Mouse (Mus musculus) Patski (cell line): ENCODE results near the gene Rnf11. TPM values are rescaled to one million over a fixed set of nuclear protein-coding genes. Genes with fewer than 3 reads are reported as not detected.
A peak's percentile ranks its signal among the peaks of the same experiment; 100 is the strongest.

Experiments used
- ATAC-seq: fragments of 100-300 bp; one replicate; pipeline ENCODE4 v1.8.0; 2021
- CTCF ChIA-PET: fragments of 350-600 bp; sonication (Branson Sonifier 250); formaldehyde crosslinking; loops from one replicate; lab custom pipeline; 2022; ENCODE audit warnings: inconsistent platforms; lab: Charles Lee
- POLR2A ChIA-PET: fragments of 350-600 bp; sonication (Branson Sonifier 250); formaldehyde crosslinking; loops from one replicate; lab custom pipeline; 2022; ENCODE audit warnings: antibody characterized with exemption, inconsistent platforms; lab: Charles Lee
- DNase-seq: peaks from one replicate; pipeline ENCODE4 v3.0.0-alpha.2; 2011; ENCODE audit warnings: low read depth, low spot score
- H3K27me3 ChIP-seq: fragments of 371-371 bp; one replicate; pipeline ENCODE4 v1.5.1; 2021
- CTCF ChIP-seq: fragments of 100-300 bp; IDR thresholded peaks from one replicate; pipeline ENCODE4 v1.5.1; 2021
- in situ Hi-C: fragments of 300-500 bp; cut with MboI; formaldehyde crosslinking; loops from 3 replicates; pipeline ENCODE4 v1.11.1; 2018; ENCODE audit warnings: low pct_unique_long_range_greater_than_20kb, mixed read lengths
- polyA plus RNA-seq: library from polyadenylated mRNA; unstranded; gene quantifications from one replicate; pipeline ENCODE4 v1.2.3, GENCODE M21; 2021

Rnf11 gene
- 95.6 TPM for polyA plus RNA-seq

GRCm38 (mm10) chr4:109484621-109485020 lies at the start of gene Rnf11:
Rnf11 (minus strand) TSS chr4:109484728.
- no peak for TF ChIP-seq CTCF
- peak; percentile 92 for ATAC-seq
- in situ Hi-C loops: no loop called here
- H3K27me3 ChIP-seq: no peaks in the 10 kb centered on the region
- ChIA-PET POLR2A (no interaction called here), CTCF (interaction anchor here (1.4 kb wide), 1 partner anchor 12 kb away, joined by 3 read pairs; no protein-coding TSS in a partner anchor)
- no peak for DNase-seq

GRCm38 (mm10) chr4:109531111-109531510 lies 46.6 kb upstream of the Rnf11 start, which contains the start of gene 4930522H14Rik:
4930522H14Rik (minus strand) TSS chr4:109531297.
- ChIA-PET POLR2A (no interaction called here), CTCF (no interaction called here)
- ATAC-seq: no peak
- in situ Hi-C loops: no loop called here
- TF ChIP-seq CTCF: no peak
- peaks cover 4% of the 10 kb centered on the region for H3K27me3 ChIP-seq
- no peak for DNase-seq

DNA sequence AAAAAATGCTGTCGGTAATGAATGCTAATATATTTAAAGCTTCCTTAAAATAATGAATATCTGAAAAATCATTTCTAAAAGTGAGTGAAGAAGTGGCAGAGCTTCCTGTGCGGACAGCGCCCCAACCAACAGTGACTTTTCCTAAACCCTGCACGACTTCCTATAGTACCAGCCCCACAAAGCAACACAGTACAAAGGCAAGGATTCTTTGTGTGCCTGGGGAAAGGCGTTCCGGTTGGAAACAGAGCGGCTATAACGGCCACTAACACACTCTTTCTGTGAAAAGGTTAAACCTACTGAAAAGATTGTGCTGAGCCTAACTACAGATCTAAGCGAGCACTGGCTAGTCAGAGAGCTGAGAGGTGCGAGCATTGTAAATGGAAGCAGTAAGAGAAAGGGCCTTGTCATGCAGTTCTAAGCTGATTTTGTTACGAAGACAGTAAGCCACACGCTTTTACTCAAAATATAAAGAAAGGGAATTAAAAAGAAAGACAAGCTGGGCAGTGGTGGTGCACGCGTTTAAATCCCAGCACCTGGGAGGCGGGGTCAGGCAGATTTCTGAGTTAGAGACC lies 45.8 kb upstream of the Rnf11 start:
- no peak for TF ChIP-seq CTCF
- CTCF ChIA-PET: no interaction called here
- POLR2A ChIA-PET: no interaction called here
- H3K27me3 ChIP-seq: peaks cover 4% of the 10 kb centered on the region
- ATAC-seq (no peak), DNase-seq (no peak)
- in situ Hi-C loops: no loop called here

DNA sequence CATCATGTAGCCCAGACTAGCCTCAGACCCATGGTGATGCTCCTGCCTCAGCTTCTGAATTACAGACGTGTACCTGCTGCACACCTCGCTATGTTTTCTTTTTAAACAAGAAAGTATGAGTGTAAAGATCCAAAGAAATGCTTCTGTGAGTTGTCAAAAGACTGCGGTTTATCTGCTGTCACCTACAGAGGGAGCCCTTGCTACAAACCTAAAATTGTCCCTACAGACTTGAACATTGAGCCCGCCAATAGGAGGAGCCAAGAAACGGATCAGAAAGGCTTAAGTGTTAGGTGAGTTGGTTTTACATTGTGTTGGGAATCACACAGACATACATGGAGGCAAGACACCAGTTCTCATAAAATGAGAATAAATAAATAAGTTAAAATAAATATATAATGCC lies 20.4 kb upstream of the Rnf11 start:
- ATAC-seq (no peak), DNase-seq (peak; percentile 24)
- in situ Hi-C loops: loop anchor here (5.0 to 25.0 kb wide), 3 partner anchors 72 to 507 kb away; no protein-coding TSS in a partner anchor
- POLR2A ChIA-PET: no interaction called here
- peak; percentile 80 for TF ChIP-seq CTCF
- CTCF ChIA-PET: interaction anchor here (0.7 to 1.7 kb wide), 13 partner anchors 17 to 225 kb away, joined by 3 to 8 read pairs (median 4); no protein-coding TSS in a partner anchor
- no peaks in the 10 kb centered on the region for H3K27me3 ChIP-seq

- in situ Hi-C loops: no loop called here
- POLR2A ChIA-PET: interaction anchor here (0.6 kb wide), 1 partner anchor 55 kb away, joined by 3 read pairs; no protein-coding TSS in a partner anchor
- DNase-seq (no peak), ATAC-seq (no peak)
- CTCF ChIA-PET: no interaction called here
- H3K27me3 ChIP-seq: no peaks in the 10 kb centered on the region
- no peak for TF ChIP-seq CTCF
These were observed 13.9 kb upstream of the Rnf11 start for GRCm38 (mm10) chr4:109498476-109498875.

- TF ChIP-seq CTCF: no peak
- ChIA-PET POLR2A (no interaction called here), CTCF (interaction anchor here (1.2 kb wide), 1 partner anchor 10 kb away, joined by 4 read pairs; no protein-coding TSS in a partner anchor)
- no peak for DNase-seq
- no peaks in the 10 kb centered on the region for H3K27me3 ChIP-seq
- in situ Hi-C loops: no loop called here
- ATAC-seq: no peak
These were observed 9.1 kb upstream of the Rnf11 start for GRCm38 (mm10) chr4:109493581-109493980.

DNA sequence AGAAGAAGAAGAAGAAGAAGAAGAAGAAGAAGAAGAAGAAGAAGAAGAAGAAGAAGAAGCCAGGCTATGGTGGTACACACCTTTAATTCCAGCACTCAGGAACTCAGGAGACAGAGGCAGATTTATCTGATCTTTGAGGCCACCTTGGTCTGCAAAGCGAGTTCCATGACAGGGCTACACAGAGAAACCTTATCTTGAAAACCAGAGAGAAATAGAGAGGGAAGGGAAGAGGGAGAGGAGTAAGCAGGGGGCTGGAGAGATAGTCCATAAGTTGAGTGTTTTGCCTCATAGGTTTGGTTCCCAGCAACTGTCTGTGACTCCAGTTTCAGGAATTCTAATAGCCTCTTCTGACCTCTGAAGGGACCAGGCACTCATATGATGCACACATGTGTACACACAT lies 4.3 kb upstream of the Rnf11 start:
- no peaks in the 10 kb centered on the region for H3K27me3 ChIP-seq
- no peak for ATAC-seq
- no peak for TF ChIP-seq CTCF
- POLR2A ChIA-PET: no interaction called here
- no peak for DNase-seq
- in situ Hi-C loops: no loop called here
- CTCF ChIA-PET: no interaction called here

GRCm38 (mm10) chr4:109482701-109483100 lies 1.8 kb downstream of the Rnf11 start:
- H3K27me3 ChIP-seq: no peaks in the 10 kb centered on the region
- CTCF ChIA-PET: interaction anchor here (0.8 to 1.2 kb wide), 2 partner anchors 183 to 221 kb away, joined by 3 read pairs; no protein-coding TSS in a partner anchor
- in situ Hi-C loops: no loop called here
- no peak for TF ChIP-seq CTCF
- ATAC-seq: no peak
- DNase-seq: no peak
- POLR2A ChIA-PET: no interaction called here

- DNase-seq: no peak
- POLR2A ChIA-PET: interaction anchor here (0.6 to 0.7 kb wide), 2 partner anchors 11 to 145 kb away, joined by 3 to 4 read pairs; no protein-coding TSS in a partner anchor
- CTCF ChIA-PET: interaction anchor here (0.9 to 1.1 kb wide), 2 partner anchors 184 to 222 kb away, joined by 3 read pairs; no protein-coding TSS in a partner anchor
- H3K27me3 ChIP-seq: no peaks in the 10 kb centered on the region
- in situ Hi-C loops: no loop called here
- TF ChIP-seq CTCF: no peak
- ATAC-seq: peak; percentile 14
These were observed 3.1 kb downstream of the Rnf11 start for GRCm38 (mm10) chr4:109481424-109481823.

GRCm38 (mm10) chr4:109477454-109477853 lies 7.1 kb downstream of the Rnf11 start:
- ATAC-seq (no peak), DNase-seq (no peak)
- no peak for TF ChIP-seq CTCF
- ChIA-PET POLR2A (no interaction called here), CTCF (no interaction called here)
- no peaks in the 10 kb centered on the region for H3K27me3 ChIP-seq
- in situ Hi-C loops: no loop called here

GRCm38 (mm10) chr4:109476554-109477014 lies 7.9 kb downstream of the Rnf11 start:
- ChIA-PET POLR2A (interaction anchor here (0.7 to 1.0 kb wide), 4 partner anchors 10 to 189 kb away, joined by 3 to 12 read pairs (median 4); no protein-coding TSS in a partner anchor), CTCF (interaction anchor here (1.0 to 1.7 kb wide), 2 partner anchors 13 to 36 kb away, joined by 3 to 4 read pairs; no protein-coding TSS in a partner anchor)
- H3K27me3 ChIP-seq: no peaks in the 10 kb centered on the region
- in situ Hi-C loops: no loop called here
- no peak for TF ChIP-seq CTCF
- ATAC-seq (peak; percentile 98), DNase-seq (no peak)
